Mouse (Mus musculus) G1E (cell line): ENCODE measurements around the gene Mtmr12.

ENCODE experiments used
- CTCF ChIP-seq: IDR thresholded peaks from 2 replicates; pipeline ENCODE4 v1.5.1; 2012; ENCODE audit warnings: low read depth, low read length, inconsistent platforms, mixed read lengths
- GATA1 ChIP-seq: IDR thresholded peaks from 2 replicates; pipeline ENCODE4 v1.6.1; 2012; ENCODE audit warnings: borderline replicate concordance, low read length, inconsistent platforms, mixed read lengths
- TAL1 ChIP-seq: conservative IDR thresholded peaks from 2 replicates; pipeline ENCODE4 v1.6.1; 2012; ENCODE audit warnings: low read depth, low read length, inconsistent platforms, mixed read lengths

DNA sequence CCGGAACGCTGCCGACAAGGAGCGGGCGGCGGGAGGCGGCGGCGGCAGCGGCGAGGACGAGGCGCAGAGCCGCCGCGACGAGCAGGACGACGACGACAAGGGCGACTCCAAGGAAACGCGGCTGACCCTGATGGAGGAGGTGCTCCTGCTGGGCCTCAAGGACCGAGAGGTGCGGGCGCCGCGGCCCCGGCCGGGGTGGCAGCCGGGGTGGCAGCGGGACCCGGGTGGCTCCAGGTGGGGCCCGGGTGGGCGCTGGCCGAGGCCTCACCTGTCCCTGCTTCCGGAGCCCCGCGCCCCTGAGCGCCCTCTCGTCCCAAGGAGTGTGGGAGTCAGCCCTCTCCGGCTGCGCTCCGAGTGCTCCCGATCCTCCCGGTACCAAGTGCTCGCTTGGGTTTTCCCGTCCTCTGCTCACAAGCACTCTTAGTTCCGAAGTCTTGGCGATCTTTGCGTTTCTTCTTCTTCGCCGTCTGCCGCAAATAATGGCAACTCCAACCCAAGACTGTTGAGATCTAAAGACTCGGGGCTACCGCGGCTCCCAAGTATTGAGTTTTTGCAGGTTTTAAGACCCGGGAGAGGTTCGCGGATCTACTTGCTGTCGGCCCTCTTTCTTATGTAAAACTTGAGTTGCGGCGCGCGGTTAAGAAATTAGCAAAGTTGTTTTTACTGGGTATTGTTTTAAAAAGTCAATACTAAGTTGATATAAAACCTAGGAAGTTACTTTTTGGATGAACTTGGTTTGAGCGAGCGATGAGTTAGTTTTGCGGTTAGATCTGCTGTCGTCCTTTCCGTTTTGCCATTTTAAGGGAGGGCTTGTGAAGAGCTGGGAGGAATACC is 117.2 kb downstream of the Mtmr12 start, which contains the start of gene 1810049J17Rik:
- no peak for TF ChIP-seq CTCF
- no peak for TF ChIP-seq GATA1
- TF ChIP-seq TAL1: no peak
